ENCODE assay signal across 27 mouse cellular contexts in genomic region chr6:16503836-16504235, GRCm38 (mm10).
DNase-seq lines count a peak whose midpoint lies in the region; ATAC-seq lines count a peak whose summit lies in the region.
"Had no signal": no experiment of that assay in that cellular context is flagged by ENCODE, and none has a peak within 500 bp of the region (broad histone marks: within the 10 kb centered on the region; RNA-seq: fewer than 3 reads in every experiment).

No protein-coding gene starts in this region.

- 69% methylated on average over 4 of the region's 4 CpGs for WGBS in kidney, embryonic 15.5 days

- no peaks in the 10 kb centered on the region for H3K27me3 ChIP-seq in kidney, embryonic 15.5 days
- H3K27me3 ChIP-seq: CH12.LX; embryonic facial prominence, embryonic 12.5 days; embryonic facial prominence, embryonic 15.5 days; heart, embryonic 13.5 days; Patski had no signal

- peak; percentile 70 for ATAC-seq in kidney, embryonic 15.5 days (replicated peaks; ENCODE audit: low FRiP score)
- ATAC-seq: forebrain, embryonic 14.5 days; Patski had no signal

- no peaks in the 10 kb centered on the region for H3K9me3 ChIP-seq in kidney, embryonic 15.5 days (replicated peaks)
- H3K9me3 ChIP-seq: embryonic facial prominence, embryonic 12.5 days; embryonic facial prominence, embryonic 15.5 days; G1E; heart, embryonic 10.5 days; heart, embryonic 13.5 days had no signal

- H3K4me1 ChIP-seq in kidney, embryonic 15.5 days: no peaks in the 10 kb centered on the region
- H3K4me1 ChIP-seq: embryonic facial prominence, embryonic 12.5 days; embryonic facial prominence, embryonic 15.5 days; heart, embryonic 10.5 days; heart, embryonic 13.5 days had no signal

- no peak overlapping the region for H3K27ac ChIP-seq in kidney, embryonic 15.5 days
- H3K27ac ChIP-seq: embryonic facial prominence, embryonic 12.5 days; embryonic facial prominence, embryonic 15.5 days; heart, adult 2 months; heart, embryonic 10.5 days; heart, embryonic 13.5 days; hindbrain, embryonic 14.5 days had no signal

- H3K9ac ChIP-seq in kidney, embryonic 15.5 days: no peak overlapping the region
- H3K9ac ChIP-seq: embryonic facial prominence, embryonic 12.5 days; embryonic facial prominence, embryonic 15.5 days; heart, embryonic 13.5 days; hindbrain, embryonic 14.5 days had no signal

- no peak overlapping the region for H3K4me3 ChIP-seq in kidney, embryonic 15.5 days (replicated peaks)
- H3K4me3 ChIP-seq: embryonic facial prominence, embryonic 12.5 days; embryonic facial prominence, embryonic 15.5 days; heart, adult 2 months; heart, embryonic 10.5 days; heart, embryonic 13.5 days had no signal

- H3K4me2 ChIP-seq in kidney, embryonic 15.5 days: no peak overlapping the region
- H3K4me2 ChIP-seq: embryonic facial prominence, embryonic 12.5 days; embryonic facial prominence, embryonic 15.5 days; heart, embryonic 13.5 days; hindbrain, embryonic 14.5 days had no signal

- DNase-seq in kidney, adult 18-20 months: peak; percentile 37
- no peak for DNase-seq in kidney, postnatal 4 days
- peak; percentile 40 to 86 for DNase-seq in kidney, adult 8-10 months
- DNase-seq in kidney, postnatal 14 days: peak; percentile 53
- DNase-seq in ovary, postnatal 14 days (ENCODE audit: low spot score): no peak
- no peak for DNase-seq in lung, postnatal 10 days
- DNase-seq: adrenal gland, adult 2 months; adrenal gland, postnatal 14 days; B cell, adult 2 months; cerebellum, adult 11 months; cerebellum, adult 2 months; cerebellum, adult 9-11 months; cerebellum, postnatal 25 days; gastrocnemius, postnatal 25 days; heart, adult 2 months; heart, postnatal 14 days; heart, postnatal 4 days had no signal

- no peaks in the 10 kb centered on the region for H3K36me3 ChIP-seq in kidney, embryonic 15.5 days
- H3K36me3 ChIP-seq: embryonic facial prominence, embryonic 12.5 days; embryonic facial prominence, embryonic 15.5 days; G1E; heart, embryonic 10.5 days; heart, embryonic 13.5 days had no signal

Comparison
In these comparisons a context has a peak if more than half of its experiments do, and no peak if none do; other contexts are left out.
1. DNase-seq: peak in kidney, adult 18-20 months (single experiment), kidney, adult 8-10 months (2 of 2) and kidney, postnatal 14 days (single experiment); none in kidney, postnatal 4 days (0 of 2), ovary, postnatal 14 days (single experiment) and lung, postnatal 10 days (single experiment).